Mouse (Mus musculus): ENCODE measurements around the gene Smim15.

DNA sequence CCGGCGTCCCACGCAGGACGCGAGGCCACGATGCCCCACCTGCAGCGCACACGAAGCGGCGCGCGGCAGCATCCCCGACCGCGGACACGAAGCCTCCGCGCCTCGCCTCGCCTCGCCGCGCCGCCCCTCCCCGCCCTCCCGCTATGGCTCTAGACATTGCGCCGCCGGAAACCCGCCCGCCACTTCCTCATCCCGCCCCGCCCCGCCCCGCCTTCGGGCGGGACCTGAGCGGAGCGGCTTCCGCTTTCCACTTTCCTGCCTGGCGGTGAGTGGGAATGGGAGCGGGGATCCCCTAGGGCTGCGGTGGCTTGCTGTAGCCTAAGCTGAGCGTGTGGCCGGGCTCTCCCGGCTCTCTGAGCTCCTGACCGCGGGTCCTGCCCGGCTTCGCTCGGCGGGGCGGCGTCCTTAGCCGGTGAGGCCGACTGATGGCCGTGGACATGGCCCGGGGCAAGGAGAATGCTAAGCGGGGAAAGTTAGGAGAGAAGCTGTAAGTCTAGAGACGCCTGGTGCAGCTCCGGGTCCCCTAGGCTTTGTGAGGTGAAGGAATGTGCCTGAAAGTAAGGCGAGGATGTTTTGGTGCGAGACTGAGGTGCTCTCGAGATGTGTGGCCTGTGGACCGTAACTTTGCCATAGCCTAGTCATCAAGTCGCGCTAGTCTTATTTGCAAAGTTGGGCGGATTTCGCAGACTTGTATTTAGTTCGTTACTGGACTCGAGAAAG is at the start of gene Smim15:
- TF ChIP-seq CTCF (IDR thresholded peaks at IDR 0.05; ENCODE audit: borderline replicate concordance, insufficient read depth, low read length) (no peak), POLR2A (IDR thresholded peaks at IDR 0.05; ENCODE audit: low read depth, low read length) (peak; percentile 92)
